Mouse (Mus musculus): ENCODE results near the gene Mbtps2.

The Mbtps2 gene

DNA sequence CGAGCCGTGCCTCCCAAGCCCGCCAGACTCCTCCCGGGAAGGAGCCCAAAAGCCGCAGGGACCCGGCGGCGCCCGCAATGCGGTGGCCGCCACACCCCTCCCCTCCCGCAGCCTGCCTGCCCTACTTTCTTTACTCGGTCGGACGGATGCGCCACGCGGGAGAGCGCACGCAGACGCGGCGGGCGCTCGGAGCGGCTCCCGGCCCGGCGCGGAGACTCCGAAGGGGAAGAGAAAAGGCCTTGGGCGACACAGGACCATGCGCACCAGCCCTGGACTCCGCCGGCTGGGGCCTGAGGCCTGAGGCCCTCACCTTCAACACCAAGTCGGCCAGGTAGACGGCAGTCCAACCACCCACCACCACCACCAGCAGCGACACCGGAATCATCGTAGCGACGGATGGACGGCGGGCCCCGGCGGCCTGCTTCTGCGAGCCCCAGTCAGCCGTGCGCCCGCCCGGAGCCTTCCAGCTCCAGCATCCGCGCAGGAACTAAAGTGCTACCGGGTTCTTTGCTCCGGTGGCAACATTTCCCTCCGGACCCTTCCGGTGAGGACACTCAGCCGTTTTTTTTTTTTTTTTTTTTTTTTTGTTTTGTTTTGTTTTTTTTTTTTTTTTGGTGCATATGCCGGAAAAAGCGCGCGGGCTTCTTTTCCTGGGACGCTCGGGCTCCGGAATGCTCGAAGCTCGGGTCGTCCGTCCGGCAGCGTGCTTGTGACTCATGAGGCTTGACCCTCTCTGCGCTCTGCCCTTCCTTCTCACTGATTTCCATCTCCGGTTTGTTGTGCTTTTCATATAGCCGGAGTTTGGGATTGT is at the start of gene Mbtps2:
Gene Mbtps2 (minus strand): TSS at position 530 of the 811 bp plus-strand sequence.
- no peak for DNase-seq (ENCODE audit: extremely low read depth, low read depth, low spot score)

DNA sequence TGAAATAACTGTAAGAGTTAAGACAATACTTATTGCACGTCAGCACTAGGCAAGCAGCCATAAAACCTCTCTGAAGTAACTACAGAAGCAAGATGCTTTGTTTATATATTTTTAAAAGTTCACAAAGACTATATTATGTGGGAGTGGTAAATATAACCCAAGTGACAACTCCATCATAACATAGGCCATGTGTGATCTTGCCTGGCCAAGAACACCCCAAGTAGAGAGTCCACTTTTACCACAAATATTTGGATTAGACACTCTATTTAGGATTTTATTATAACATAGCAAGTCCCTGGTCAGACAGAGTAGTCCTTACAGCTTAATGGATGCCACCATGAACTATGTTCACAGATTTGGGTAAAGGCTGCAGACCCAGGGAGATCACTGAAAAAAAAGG is 47.9 kb upstream of the Mbtps2 start:
- no peak for DNase-seq (ENCODE audit: extremely low read depth, low read depth, low spot score)

DNA sequence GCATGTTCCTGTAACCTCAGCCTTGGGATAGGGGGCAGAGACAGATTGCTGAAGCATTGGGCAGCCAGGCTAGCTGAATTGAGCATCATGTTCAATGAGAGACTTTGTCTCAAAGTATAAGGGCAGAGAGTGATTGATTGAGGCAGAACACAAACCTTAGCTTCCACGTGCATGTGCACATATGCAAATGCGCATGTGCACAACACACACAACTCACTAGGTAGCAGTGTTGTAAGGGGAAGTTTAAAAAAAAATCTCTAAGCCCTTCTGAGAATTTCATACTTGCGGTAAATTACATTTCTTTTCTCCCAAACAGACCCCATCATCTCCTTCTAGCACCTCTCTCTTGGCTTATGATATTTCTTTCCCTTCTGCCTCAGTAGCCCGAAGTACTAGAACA is 46.2 kb upstream of the Mbtps2 start:
- no peak for DNase-seq (ENCODE audit: extremely low read depth, low read depth, low spot score)

DNA sequence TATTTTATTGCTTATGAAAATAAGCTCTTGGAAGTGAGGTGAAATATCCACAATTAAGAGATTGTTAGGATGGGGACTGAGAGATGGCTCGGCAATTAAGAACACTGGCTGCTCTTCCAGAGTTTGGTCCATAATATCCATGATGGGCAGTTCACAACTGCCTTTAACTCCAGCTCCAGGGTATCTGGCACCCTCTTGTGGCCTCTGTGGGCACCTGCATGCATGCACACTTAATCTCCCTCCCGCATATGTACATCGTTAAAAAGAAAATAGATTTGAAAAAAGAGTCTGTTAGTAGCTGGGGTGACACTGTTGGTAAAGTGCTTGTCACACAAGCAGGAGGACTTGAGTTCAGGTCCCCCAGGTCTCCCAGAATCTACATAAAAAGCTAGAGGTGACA is 45.8 kb upstream of the Mbtps2 start:
- no peak for DNase-seq (ENCODE audit: extremely low read depth, low read depth, low spot score)

- no peak for DNase-seq (ENCODE audit: extremely low read depth, low read depth, low spot score)
Observed at GRCm38 (mm10) chrX:157642856-157643255, 44.3 kb upstream of the Mbtps2 start.

- DNase-seq (ENCODE audit: extremely low read depth, low read depth, low spot score), result no peak
Observed at GRCm38 (mm10) chrX:157637253-157637652, 38.7 kb upstream of the Mbtps2 start.

- no peak for DNase-seq (ENCODE audit: extremely low read depth, low read depth, low spot score)
Observed at GRCm38 (mm10) chrX:157633676-157634414, 35.3 kb upstream of the Mbtps2 start.

- no peak for DNase-seq (ENCODE audit: extremely low read depth, low read depth, low spot score)
Observed at GRCm38 (mm10) chrX:157630341-157630740, 31.8 kb upstream of the Mbtps2 start.

DNA sequence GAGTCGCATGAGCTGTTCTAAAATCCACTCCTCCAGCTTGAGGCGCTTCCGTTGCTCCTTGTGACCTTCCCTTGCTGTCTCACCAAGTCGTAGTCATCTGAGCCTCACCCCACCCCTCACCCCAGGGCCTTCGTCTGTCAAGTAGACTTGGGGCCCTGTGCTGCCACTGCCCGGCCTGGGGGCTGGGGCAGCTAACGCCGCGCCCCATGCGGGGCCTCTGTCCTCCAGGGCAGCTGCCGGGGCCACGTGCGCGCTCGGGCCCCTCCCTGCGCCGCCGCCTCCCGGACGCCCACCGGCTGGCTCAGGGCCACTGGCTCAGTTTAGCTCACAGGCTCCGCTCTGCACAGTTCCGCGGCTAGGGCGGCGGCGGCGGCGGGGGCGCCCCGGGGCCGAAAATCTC is 14.4 kb upstream of the Mbtps2 start:
- no peak for DNase-seq (ENCODE audit: extremely low read depth, low read depth, low spot score)

DNA sequence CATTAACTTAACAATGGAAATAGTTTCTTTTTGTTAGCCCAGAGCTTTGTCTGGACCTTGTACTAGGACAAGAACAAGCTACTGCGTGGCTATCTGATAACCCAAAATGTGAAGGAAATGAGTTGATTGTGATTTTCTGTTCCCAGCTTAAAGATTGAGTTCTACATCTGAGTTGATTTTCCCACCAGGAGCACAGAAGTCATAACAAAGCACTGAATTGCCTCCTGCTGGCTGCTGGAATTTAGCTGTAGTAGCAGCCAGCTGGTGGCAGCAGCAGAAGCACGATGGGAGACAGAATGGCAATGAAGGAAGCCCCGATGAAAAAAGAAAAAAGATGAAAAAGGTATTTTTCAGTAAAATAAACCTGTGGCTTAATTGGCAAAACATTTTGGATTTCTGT is 2.9 kb upstream of the Mbtps2 start:
- no peak for DNase-seq (ENCODE audit: extremely low read depth, low read depth, low spot score)

GRCm38 (mm10) chrX:157597585-157598185 is 830 bp downstream of the Mbtps2 start:
- DNase-seq (ENCODE audit: extremely low read depth, low read depth, low spot score), result no peak

- no peak for DNase-seq (ENCODE audit: extremely low read depth, low read depth, low spot score)
Observed at GRCm38 (mm10) chrX:157596802-157597201, 1.7 kb downstream of the Mbtps2 start.

- no peak for DNase-seq (ENCODE audit: extremely low read depth, low read depth, low spot score)
Observed at GRCm38 (mm10) chrX:157595927-157596326, 2.6 kb downstream of the Mbtps2 start.

DNA sequence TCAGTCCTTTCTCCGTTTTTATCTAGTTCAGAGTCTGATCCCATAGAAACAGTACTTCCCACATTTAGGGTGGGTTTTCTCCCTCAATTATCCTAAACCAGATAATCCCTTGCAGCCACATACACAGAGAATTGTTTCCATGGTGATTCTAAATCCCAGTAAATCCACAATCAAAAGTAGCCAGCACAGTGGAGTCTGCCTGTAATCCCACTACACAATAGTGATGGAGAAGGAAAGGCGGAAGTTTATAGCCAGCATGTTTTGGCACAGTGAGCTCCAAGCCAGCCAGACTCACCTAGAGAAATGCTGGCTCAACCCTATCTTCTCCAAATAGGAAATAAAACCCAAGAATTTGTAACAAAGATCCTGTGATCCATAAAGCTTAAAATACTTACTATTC is 3.9 kb downstream of the Mbtps2 start:
- no peak for DNase-seq (ENCODE audit: extremely low read depth, low read depth, low spot score)

- DNase-seq (ENCODE audit: extremely low read depth, low read depth, low spot score), result no peak
Observed at GRCm38 (mm10) chrX:157587001-157587400, 11.5 kb downstream of the Mbtps2 start.

DNA sequence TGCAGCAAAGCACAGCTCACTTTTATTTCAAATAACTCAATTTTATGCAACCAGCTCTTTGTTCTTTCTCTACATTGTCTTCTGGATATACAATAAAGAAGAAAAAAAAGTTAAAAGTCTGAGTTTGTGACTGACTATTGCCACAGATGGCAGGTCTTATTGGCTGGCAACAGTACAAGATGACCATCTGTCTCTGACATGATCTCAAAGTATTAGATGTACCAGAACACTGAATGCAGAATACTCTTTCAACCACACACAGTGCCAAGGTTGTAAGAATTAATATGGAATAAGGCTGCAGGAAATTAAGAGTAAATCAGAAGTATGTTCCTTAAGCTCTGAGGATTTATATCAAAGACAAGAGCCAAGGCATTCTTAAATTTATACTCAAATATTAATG is 12.1 kb downstream of the Mbtps2 start:
- DNase-seq (ENCODE audit: extremely low read depth, low read depth, low spot score), result no peak

GRCm38 (mm10) chrX:157579108-157579614 is 19.4 kb downstream of the Mbtps2 start:
- no peak for DNase-seq (ENCODE audit: extremely low read depth, low read depth, low spot score)

- DNase-seq (ENCODE audit: extremely low read depth, low read depth, low spot score), result no peak
Observed at GRCm38 (mm10) chrX:157574683-157575082, 23.8 kb downstream of the Mbtps2 start.

DNA sequence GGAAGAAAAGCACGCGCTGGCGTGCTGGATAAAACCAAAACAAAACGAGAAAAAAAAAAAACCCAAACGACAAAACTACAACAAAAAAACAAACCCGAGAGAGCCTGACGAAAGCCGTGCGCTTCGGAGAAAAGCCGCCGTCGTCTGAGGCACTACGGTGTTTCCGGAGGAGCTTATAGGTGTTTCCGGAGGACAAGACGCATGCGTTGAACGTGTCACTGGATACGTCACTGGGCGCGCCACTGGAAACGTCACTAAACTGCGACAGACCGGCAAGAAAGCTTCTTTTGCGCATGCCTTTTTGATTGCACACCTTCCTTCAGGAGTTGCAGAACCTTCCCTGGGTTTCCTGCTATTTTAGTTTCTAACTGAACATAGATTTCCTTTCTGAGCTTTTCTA is 29.7 kb downstream of the Mbtps2 start, which contains the start of gene Yy2:
Gene Yy2 (minus strand): TSS at position 146 of the 400 bp plus-strand sequence.
- DNase-seq (ENCODE audit: extremely low read depth, low read depth, low spot score), result no peak

GRCm38 (mm10) chrX:157563794-157564193 is 34.7 kb downstream of the Mbtps2 start:
- no peak for DNase-seq (ENCODE audit: extremely low read depth, low read depth, low spot score)

DNA sequence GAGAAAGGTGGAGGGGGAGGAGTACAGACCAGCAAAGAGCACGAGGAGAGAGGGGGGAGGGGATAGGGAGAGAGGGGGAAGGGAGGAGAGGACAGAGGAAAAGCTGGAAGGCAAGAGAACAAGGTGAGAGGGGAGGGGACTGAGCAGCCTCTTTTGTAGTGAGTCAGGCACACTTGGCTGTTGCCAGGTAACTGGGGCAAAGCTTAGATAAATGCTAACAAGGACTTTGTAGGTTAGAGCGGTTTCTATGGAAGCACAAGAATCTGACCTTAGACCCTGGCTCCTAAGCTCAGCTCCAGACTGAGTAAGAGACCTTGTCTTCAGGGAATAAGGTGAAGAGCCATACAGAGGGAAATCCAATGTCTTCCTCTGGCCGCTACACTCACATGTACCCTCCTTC is 51.4 kb downstream of the Mbtps2 start:
- no peak for DNase-seq (ENCODE audit: extremely low read depth, low read depth, low spot score)

DNA sequence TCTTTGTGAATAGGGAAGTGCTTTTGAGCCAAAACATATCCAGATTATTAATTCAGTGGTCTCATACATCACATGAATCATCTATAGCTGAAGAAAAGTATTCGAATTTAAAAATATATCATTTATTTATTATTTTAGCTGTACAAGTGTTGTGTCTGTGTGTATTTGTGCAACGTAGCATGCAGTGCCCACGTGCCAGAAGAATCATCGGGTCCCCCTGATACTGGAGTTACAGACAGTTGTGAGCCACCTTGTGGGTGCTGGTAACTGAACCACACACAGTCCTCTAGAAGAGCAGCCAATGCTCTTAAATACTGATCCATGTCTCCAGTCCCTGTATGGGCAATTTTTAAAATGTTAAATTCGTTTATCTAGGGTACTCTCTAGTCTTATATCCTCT is 92.1 kb downstream of the Mbtps2 start:
- no peak for DNase-seq (ENCODE audit: extremely low read depth, low read depth, low spot score)

Data from fat pad, adult 2 months (tissue).